Mouse (Mus musculus): ENCODE data around the gene Gm44502. TPM values are rescaled to one million over a fixed set of nuclear protein-coding genes. Genes with fewer than 3 reads are reported as not detected.

The Gm44502 gene
- polyA plus RNA-seq, 2 experiments from 2014 or later, result not detected

DNA sequence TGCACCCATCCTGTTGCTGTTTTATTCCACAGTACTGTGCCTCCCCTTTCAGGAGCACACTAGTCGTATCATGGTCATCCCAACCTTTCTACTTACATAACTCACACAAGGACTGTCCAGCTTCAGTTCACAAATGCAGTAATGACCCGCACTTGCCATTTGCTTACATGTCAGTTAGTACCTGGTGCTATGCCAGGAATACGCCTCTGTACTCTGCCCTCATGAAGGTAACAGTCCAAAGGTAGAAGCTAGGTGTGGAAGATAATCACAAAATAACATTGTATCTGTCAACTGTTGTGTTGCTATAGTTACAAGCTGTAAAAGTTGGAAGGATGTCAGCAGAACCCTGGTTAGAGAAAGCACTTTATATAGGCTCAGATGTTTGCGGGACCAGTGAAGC lies 32.6 kb downstream of the Gm44502 start:
- no peak for ATAC-seq

DNA sequence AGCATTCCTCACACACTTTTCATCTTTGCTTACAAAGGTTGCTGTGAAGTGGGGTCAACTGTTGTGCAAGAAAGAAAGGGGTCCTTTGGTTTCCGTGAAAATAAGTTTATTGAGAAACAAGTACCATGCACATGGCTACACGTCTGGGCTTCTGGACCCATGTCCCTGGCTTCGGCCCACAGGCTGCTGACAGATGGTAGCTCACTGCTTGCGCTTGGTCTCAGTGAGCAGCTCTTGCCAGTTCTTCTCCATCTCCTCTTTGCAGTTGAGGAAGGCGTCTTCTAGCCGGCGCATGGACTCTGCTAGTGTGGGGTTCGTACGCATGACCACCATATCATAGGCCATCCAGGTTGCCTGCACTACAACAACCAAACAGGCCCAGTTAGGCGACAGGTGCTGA lies 39.4 kb downstream of the Gm44502 start:
- ATAC-seq, result no peak

DNA sequence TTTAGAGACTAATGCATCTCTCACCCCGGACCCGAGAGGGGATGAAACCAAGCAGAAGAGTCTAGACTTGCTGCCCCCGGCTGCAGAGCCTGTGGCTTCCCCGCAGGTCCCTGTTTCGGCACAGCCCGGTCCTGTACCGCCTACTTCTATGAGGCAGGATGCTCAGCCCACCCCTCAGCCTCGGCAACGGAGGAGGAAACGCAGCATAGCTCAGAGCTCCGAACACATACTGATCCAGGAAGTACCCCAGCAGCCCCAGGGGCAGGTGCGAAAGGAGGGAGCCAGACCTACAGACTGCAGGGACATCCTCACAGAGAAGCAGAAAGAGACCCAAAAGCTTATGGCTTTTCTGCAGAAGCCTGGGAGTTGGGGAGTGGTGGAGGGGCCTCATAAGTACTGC lies 42.4 kb downstream of the Gm44502 start:
- ATAC-seq, result peak; percentile 72

DNA sequence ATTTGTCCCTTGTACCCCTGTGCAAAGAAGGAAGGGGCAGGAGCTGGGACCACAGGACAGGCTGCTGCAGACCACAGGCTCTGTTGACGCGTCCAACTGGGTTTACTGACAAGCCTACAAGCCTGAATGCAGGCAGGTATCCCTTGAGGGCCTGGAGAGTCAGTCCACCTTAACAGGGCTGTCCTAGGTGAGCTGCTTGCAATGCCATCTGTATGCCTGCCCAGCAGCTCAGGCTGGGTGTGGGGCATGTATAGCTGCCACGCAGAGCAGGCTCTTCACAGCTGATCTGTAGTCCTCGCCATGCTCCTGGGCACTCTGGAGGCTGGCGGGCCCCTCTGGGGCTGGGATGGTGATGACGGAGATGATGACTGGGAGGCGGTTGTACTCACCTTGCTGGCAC lies 44.9 kb downstream of the Gm44502 start, which contains the start of gene Klhdc7b:
Klhdc7b (plus strand) TSS at position 301 of the 400 bp plus-strand sequence.
- ATAC-seq, result no peak

DNA sequence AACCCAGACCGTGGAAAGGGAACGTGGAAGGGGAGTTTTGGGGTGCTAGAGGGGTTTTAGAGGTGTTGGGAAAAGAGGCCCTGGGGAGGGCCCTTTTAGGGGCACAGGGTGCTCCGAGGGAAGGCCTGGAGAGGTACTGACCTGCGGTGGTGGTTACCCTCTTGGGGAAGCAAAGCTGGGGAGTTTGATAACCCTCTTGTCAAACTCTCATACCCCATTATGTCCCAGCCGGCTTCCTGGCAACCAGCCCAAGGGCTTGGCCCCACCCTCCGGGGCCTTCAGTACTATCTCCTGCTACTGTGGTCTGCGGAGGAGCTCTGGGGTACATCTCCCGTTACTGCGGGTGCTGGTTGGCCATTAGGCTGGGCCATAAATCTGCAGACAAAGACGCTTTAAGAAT lies 50.1 kb downstream of the Gm44502 start:
- ATAC-seq, result no peak

DNA sequence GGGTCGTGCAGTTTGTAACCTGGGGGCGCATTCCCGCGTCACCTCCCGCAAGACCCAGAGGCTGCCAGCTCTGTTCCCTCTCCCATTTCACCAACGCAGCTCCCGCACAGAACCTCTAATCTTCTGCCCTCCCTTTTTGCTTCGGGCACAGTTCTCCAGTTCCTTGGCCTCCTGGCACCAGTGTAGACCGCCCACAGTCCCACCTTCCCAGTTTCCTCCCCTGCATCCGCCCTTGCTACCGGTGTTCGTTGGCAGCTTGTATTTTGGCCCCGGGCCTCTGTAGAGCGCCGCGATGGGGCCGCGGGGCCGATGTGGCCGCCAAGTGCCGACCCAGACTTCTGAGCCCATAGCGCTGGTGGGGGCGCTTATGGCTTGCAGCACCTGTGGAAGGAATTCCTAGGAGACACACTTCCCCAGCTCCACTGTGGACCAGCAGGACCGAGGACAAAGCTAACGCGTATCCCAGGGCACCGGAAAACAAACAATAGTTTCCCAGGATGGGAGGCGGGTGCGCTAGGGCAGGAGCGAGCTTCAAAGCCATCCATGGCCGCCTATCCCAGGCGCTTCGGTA lies 50.6 kb downstream of the Gm44502 start, which contains the start of gene Odf3b:
Odf3b (minus strand) TSS at position 452 of the 571 bp plus-strand sequence.
- ATAC-seq, result peak; percentile 36

DNA sequence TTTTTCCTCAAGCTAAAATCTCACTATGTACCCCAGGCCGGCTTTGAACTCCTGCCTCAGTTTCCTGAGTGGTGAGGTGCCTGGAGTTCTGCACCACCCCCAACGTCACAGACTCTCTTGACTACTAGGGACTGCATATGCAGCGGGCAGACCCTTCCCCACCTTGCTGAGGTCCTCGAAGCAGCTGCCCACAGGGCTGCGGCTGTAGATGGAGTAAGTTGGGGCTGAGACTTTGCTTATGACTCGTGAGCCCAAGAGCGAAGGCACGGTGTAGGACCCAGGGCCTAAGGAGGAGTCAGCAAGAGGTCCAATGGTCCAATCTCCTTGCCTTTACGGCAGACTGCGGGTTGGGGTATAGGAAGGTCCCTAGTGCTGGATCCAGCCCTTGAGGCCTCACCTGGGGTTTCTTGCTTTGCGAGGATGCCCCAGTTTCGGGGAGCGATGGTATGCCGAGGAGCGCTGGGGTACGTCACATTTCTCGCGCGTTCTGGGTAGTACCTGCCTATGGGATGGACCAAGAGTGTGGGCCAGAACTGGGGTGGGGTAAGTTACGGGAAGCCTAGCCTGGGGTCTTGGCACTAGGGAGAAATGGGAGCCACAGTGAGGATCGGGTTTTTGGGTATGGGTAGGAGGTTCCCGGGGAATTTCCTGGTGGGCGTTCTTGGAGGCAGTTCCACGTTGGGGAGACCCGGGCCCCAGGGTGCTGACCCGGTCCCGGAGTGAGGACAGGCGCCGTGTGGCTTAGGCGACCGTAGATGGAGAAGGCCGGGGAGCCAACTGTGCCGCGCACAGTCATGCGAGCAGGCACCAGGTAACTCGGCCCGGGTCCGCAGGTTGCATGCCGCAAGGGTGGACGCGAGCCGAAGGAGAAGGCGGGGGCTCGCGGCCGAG lies 51.3 kb downstream of the Gm44502 start:
- no peak for ATAC-seq

DNA sequence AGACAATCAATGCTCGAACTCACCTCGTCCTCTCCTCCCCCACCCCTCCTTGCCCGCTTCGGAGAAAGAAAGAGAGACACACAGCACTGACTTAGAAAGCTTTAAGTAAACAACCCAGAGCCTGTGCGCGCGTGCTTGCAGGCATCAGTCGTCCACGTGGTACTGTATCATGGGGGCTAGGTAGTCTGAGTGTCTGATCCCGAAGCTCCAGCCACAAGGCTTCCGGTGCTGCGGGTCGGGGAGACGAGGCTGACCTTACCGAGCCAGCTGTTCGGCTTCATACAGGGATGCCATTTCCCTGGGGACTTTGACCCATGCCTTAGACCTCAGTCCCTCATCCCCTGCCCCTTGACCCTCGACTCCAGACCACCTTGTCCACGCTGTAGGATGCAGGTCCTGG lies 52.1 kb downstream of the Gm44502 start:
- no peak for ATAC-seq

DNA sequence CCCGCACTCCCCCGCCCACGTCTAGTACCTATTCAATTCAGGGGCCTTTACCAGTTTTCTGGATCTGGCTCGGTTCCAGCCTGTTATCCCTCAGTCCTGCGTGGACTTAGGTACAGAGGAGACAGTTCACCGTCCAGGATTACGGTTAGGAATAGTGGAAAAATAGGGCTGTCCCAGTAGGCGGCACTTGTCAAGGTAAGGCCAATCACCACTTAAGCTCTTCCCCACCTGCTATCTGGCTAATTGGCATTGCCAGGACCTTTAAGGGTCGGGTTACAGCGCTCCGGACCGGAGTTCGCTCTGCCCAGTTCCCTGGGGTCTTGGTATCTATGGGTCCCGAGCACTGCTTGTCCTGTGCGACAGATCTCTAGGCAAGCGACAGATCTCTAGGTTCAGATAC lies 52.5 kb downstream of the Gm44502 start, which contains the start of gene Tymp:
Tymp (minus strand) TSS at position 83 of the 400 bp plus-strand sequence.
- ATAC-seq, result no peak

DNA sequence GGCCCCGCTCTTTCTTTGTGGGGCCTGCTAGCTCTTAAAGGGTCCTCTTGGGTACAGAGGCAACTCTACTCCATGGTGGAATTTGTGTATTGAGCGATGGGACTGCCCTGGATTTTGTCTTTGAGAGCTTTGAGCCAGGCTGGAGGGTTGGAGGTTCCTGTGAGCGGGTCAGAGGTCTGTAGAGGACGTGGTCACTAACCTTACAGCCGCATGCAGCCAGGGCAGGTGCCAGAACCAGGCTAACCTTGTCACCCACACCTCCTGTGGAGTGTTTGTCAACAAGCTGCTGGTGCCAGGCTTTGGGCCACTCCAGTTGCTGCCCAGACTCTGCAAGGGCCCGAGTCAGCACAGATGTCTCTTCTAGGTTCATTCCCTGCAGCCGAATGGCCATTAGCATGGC lies 53.5 kb downstream of the Gm44502 start:
- ATAC-seq, result no peak

DNA sequence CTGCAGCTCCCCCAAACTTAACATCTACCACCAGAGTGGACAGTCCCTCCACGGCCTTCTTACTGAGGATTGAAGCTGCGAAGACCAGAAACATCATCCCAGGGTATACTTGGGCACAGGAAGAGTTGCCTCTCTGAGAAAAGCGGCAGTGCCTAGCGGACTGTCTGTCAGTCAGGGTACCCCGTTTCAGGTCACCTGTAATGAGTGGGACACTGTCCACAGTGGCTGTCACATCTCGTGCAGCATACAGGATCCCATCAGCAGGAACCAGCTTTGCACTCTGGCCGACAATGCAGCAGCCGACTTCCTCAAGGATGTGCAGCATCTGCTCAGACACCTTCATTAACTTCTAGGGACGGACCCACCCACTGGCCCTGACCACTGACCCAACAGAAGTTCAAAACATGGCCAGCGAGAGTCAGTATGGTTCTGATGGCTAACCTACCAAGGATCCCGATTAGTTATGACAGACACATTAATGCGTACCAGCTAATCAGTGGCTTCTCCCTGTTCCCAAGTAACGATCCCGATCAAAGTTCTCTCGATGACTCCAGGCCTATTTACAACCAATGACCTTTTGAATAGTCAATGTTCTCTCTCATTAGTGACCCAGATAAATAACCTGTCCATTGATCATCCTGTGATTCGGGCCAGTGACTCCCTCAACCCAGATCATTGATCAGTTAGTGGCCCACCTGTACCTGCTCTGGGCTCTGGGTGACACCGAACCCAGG lies 54.5 kb downstream of the Gm44502 start:
- no peak for ATAC-seq

DNA sequence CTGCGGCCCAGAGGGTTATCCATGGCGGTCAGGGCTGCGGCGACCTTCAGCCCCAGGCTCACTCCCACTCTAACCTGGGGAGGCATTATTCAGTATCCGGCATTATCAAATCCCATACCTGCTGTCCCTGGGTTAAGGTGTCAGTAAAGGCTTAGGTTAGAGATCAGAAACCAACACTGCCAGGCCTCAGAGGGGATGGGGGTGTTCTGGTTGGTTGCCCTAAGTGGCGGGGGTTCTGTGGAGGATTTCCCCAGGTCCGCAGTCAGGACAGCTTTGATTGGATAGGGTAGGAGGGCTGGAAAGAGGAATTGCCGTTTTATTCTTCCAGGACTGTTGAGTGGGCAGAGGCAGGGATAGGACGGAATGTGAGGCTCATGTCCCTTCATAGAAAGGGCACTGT lies 55.2 kb downstream of the Gm44502 start:
- no peak for ATAC-seq

DNA sequence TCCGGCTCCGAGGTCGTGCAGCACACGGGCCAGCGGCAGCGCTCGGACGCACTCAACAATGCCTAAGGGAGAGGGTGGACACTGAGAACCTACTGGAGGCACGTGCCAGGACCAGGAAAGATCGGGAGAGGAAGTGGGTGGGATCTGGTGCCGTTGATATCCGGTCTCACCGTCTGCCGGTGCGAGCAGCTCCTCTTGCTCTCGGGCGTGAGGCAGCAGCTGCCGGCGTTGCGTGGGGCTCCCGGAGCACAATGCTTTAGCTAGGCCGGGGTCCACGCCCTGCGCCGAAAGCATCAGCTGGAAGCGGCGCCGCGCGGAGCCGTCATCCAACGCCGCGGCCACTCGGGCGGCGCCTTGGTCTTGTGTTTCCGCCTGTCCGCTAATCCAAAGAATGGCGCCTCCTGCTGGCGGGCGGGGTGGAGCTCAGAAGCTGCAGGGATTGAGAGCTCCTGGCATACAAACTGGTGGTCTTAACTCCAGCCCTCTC lies 55.7 kb downstream of the Gm44502 start, which contains the start of gene Sco2:
Sco2 (minus strand) TSS at position 85 of the 487 bp plus-strand sequence.
- ATAC-seq, result peak; percentile 51

DNA sequence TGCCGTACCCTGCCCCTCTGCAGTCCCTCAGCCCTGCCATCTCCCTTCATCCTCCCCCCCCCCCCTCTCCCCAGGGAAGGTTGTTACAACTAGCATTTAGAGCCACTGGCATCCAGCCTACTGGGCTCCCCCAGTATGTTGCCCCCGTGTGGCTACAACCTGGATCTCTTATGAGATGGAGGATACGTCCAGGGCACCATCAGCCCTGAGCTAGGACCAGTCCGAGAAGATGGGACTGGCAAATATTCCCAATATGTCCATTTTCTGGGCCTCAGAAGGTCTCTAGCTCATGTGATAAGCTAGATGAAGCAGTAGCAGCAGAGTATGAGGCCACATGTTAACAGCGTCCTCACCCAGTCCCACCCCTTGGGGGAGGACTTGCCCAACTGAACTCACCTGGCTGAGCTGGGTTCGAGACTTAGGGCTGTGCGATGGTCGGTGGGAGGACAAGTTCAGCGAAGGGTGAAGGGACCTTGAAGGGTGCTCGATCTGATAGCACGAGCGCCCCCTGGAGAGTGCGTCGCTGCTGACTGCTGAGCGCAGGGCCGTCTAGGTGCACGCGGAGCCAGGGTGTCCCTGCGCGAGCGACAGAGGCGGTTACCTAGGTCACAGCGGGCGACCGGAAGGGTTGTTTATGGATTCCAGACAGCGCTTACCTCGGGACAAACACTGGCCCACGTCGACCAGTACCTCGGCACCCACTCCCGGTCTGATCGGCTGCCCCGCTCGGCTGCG lies 56.3 kb downstream of the Gm44502 start:
- ATAC-seq, result peak; percentile 87

DNA sequence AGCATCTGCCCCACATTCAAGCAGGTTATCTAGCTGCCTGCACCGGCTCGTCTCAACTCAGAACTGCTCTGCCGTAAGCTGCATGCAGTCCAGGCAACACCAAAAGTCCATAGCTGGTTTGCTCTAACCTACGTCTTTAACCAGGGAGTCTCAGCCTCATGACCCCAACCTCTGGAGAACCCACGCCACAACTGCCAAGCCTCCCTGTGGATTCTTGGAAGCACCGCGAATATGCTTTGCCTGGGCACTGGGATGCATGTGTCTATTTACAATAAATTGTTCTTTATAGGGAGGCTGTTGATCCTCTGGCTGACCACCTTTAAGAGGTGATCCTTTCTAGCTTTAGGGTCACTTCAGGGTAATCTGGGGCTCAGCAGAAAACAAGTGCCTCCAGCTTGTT lies 57.0 kb downstream of the Gm44502 start:
- ATAC-seq, result no peak

DNA sequence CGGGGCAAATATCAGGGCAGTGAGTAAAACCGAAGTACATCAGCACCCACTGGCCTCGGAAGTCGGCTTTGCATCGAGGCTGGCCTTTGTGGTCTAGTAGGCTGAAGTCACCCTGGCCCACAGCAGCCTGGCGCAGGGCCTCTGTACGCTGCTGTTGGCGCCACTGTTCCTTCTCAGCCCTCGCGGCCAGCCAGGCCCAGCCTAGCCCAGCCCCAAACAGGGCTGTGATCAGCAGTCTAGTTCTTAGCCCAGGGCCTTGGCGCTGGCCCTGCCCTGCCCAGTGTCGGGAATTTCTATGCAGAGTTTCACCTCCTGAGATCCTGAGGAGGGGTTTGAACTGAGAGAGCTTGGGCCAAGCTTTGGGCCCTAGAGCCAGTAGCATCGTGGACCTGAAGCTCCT lies 57.4 kb downstream of the Gm44502 start:
- ATAC-seq, result no peak

Other genes starting within 250 kb of the Gm44502 start
- gene Plxnb2, start 248.9 kb downstream of the Gm44502 start, polyA plus RNA-seq (2017; shearing (Covaris generic)), result 1 to 10 TPM; 1.0 to 2.1 TPM
- gene Dennd6b, start 233.2 kb downstream of the Gm44502 start, polyA plus RNA-seq (2017; shearing (Covaris generic)), result 1 to 10 TPM; 7.7 to 8.4 TPM
- gene Ppp6r2, start 218.1 kb downstream of the Gm44502 start, polyA plus RNA-seq (2017; shearing (Covaris generic)), result 10 to 100 TPM; 20.8 to 25.1 TPM
- 100 to 1,000 TPM in 1 of 2 experiments, 10 to 100 TPM in 1; 80.4 to 102 TPM for gene Sbf1, start 114.4 kb downstream of the Gm44502 start, polyA plus RNA-seq (2017; shearing (Covaris generic))
- not detected for gene Adm2, start 107.0 kb downstream of the Gm44502 start, polyA plus RNA-seq (2017; shearing (Covaris generic))
- not detected for gene Miox, start 95.3 kb downstream of the Gm44502 start, polyA plus RNA-seq (2017; shearing (Covaris generic))
- gene Lmf2, start 74.0 kb downstream of the Gm44502 start, polyA plus RNA-seq (2017; shearing (Covaris generic)), result 10 to 100 TPM; 20.8 to 38.6 TPM
- gene Ncaph2, start 74.0 kb downstream of the Gm44502 start, polyA plus RNA-seq (2017; shearing (Covaris generic)), result 100 to 1,000 TPM; 141 to 171 TPM
- gene Sco2, start 55.9 kb downstream of the Gm44502 start, polyA plus RNA-seq (2017; shearing (Covaris generic)), result 1 to 10 TPM; 2.1 to 4.9 TPM
- under 1 TPM; 0.61 to 0.74 TPM for gene Tymp, start 52.7 kb downstream of the Gm44502 start, polyA plus RNA-seq (2017; shearing (Covaris generic))
- 1 to 10 TPM; 1.2 to 1.9 TPM for gene Odf3b, start 50.4 kb downstream of the Gm44502 start, polyA plus RNA-seq (2017; shearing (Covaris generic))
- gene Klhdc7b, start 44.8 kb downstream of the Gm44502 start, polyA plus RNA-seq (2017; shearing (Covaris generic)), result under 1 TPM in 1 of 2 experiments, not detected in 1; 0.23 TPM
- gene Syce3, start 19.2 kb downstream of the Gm44502 start, polyA plus RNA-seq (2017; shearing (Covaris generic)), result not detected
- under 1 TPM; 0.26 to 0.57 TPM for gene Cpt1b, start 3.8 kb downstream of the Gm44502 start, polyA plus RNA-seq (2017; shearing (Covaris generic))
- 1 to 10 TPM; 4.1 to 5.8 TPM for gene C730034F03Rik, start 107 bp downstream of the Gm44502 start, polyA plus RNA-seq (2017; shearing (Covaris generic))
- gene Chkb, start 212 bp upstream of the Gm44502 start, polyA plus RNA-seq (2017; shearing (Covaris generic)), result 10 to 100 TPM; 50.7 to 55.4 TPM
- gene Mapk8ip2, start 24.2 kb upstream of the Gm44502 start, polyA plus RNA-seq (2017; shearing (Covaris generic)), result under 1 TPM in 1 of 2 experiments, not detected in 1; 0.34 TPM
- 1 to 10 TPM; 6.8 to 8.6 TPM for gene Arsa, start 47.7 kb upstream of the Gm44502 start, polyA plus RNA-seq (2017; shearing (Covaris generic))
- not detected for gene Shank3, start 69.9 kb upstream of the Gm44502 start, polyA plus RNA-seq (2017; shearing (Covaris generic))
- not detected for gene Acr, start 138.6 kb upstream of the Gm44502 start, polyA plus RNA-seq (2017; shearing (Covaris generic))
- gene Rabl2, start 162.2 kb upstream of the Gm44502 start, polyA plus RNA-seq (2017; shearing (Covaris generic)), result 1 to 10 TPM in 1 of 2 experiments, under 1 TPM in 1; 0.88 to 2.6 TPM